Mouse (Mus musculus) T-helper 1 cell (primary cell): ENCODE results near the gene Utrn.

ENCODE experiments used
- in situ Hi-C: fragments of 300-600 bp; cut with MboI, MseI; formaldehyde crosslinking; loops from one replicate; pipeline ENCODE4 v1.15.1; 2025; ENCODE audit warnings: high pct_unique_total_duplicates

Utrn gene

DNA sequence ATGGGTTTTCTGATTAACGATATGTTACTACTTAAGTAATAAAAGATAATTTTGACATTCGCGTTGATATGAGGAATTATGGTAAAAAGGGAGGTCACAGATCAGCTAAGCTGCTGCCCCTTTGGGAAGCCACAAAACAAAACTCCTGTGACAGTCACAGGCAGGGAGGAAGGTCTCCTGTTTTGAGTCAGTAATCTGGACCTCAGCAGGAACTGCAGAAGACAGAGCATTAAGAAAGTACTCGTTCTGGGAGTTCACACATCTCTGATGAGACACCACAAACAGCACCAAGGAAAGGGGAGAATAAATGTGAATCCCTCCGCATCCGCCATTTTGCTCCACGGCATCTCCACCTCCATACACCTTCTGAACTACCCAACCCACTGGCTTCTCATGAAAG, 259.3 kb downstream of the Utrn start:
- in situ Hi-C loops, result loop anchor here (25.0 kb wide), 1 partner anchor 598 kb away; no protein-coding TSS in a partner anchor

DNA sequence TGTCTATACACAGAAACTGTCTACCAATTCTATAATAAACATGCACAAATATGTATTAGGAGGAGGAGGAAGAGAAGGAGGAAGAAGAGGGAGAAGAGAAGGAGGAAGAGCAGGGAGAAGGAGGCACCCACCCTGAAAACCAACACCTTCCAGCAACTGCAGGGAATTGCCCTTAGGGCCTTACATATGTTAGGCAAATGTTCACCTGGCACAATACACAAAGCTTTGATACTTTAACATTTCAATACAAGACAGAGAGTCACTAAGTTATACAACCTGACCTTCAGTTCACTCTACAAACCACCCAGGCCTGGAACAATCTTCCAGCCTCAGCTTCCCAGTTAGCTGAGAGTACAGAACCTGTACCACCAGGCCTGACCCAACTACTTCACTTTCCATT, 260.5 kb downstream of the Utrn start:
- in situ Hi-C loops, result loop anchor here (25.0 kb wide), 1 partner anchor 596 kb away; no protein-coding TSS in a partner anchor

DNA sequence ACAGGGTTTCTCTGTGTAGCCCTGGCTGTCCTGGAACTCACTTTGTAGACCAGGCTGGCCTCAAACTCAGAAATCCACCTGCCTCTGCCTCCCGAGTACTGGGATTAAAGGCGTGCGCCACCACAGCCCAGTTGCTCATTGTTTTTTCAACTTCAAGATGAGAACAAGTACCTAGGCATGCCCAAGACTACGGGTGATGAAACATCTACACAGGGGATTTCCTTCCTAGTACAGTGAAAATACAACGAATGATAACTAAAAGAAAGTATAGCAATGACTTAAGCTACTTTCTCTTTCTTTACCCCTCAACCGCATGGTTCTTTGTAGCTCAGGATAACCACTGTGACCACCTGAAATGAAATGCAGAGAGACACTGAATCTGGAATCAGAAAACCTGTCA, 262.0 kb downstream of the Utrn start:
- in situ Hi-C loops, result loop anchor here (25.0 kb wide), 1 partner anchor 595 kb away; no protein-coding TSS in a partner anchor

DNA sequence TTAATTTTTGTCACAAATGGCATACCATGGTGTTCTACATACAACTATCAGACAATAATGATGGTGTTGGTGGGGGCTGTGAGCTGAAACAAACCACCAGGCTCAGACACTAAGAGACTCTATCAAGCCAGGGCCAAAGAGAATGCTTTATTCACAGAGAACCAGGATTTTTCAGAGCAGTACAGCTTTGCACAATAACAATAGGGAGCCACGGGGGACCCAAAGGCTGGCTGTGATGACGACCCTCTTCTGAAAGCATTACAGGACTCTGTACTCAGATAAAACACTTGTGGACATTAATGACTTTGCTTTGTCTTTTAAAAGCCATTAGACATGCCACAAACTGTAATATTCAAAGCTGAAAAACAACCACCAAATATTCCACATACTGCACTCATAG, 273.8 kb downstream of the Utrn start:
- in situ Hi-C loops, result loop anchor here (10.0 kb wide), 1 partner anchor 1141 kb away; no protein-coding TSS in a partner anchor

DNA sequence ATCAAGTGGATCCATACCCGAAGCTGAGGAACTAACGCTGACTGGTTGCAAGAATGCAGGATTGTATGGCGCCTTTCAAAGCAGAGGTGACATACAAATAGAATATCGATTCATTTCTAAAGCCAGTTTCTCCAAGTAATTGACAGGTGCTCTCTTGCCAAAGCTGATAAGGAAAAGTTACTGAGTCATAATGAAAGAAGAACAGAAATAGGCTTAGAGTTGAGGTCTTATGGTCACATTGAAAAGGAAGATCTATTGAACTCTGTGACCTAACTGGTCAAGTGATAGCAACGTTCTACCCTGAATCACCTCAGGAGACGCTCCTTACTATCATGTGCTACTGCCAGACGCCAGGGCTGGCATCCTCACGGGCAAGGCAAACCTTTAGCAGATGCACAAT, 274.2 kb downstream of the Utrn start:
- in situ Hi-C loops, result loop anchor here (10.0 kb wide), 1 partner anchor 1140 kb away; no protein-coding TSS in a partner anchor

DNA sequence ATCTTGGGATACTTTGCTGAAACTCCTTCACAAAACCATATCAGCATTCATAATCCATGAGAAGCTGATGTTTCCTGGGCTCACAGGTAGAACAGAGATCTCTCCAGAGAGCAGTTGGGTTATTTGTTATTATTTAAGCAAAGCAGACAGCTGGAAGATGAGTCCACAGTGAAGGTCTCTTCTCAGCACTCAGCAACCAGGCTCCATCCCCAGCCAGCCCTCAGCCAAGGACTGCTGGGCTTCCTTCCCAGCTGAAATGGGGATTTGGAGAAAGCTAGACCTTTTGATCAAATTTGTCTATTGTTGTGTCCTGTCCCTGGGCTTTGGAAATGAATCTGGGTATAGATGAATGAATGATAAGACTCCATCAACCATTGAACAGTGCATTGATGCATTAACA, 276.1 kb downstream of the Utrn start:
- in situ Hi-C loops, result loop anchor here (10.0 kb wide), 1 partner anchor 1138 kb away; no protein-coding TSS in a partner anchor

DNA sequence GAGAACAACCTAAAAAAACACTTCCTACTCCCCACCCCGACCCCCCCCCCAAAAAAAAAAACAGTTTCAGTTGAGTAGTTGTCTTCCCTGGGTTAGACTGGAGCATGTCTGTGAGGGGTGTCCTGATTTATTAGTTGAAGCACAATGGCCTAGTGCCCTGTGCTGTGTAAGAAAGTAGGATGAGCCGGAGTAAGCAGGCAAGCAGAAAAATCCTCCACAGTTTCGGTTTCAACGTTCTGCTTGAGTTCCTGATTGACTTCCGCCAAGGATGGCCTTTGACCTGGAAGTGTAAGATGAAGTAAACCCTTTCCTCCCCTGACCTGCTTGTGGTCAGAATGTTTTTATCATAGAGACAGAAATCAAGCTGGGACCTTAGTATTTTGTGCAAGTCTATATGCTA, 277.2 kb downstream of the Utrn start:
- in situ Hi-C loops, result loop anchor here (10.0 kb wide), 1 partner anchor 1137 kb away; no protein-coding TSS in a partner anchor

GRCm38 (mm10) chr10:12588051-12588450, 281.1 kb downstream of the Utrn start:
- in situ Hi-C loops, result no loop called here

- in situ Hi-C loops, result no loop called here
Measured at GRCm38 (mm10) chr10:12587318-12587717, 281.8 kb downstream of the Utrn start.

DNA sequence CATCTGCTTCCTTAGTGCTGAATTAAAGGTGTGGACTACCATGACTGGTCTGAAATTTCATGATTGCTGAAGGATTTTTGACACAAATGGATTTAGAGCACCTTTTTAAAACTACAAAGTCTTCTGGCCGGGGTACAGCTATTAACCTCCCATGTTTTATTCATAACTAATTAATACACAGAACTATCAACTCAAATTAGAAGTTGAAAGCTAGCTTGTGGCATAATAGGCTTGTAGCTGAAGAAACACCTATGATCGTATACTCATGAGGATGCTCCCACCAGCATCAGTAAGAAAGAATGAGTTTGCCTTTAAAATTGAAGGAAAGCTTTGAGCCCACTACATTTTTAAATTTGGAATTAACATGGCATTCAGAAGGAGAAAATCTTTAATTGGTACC, 282.3 kb downstream of the Utrn start:
- in situ Hi-C loops, result no loop called here

GRCm38 (mm10) chr10:12586200-12586599, 283.0 kb downstream of the Utrn start:
- in situ Hi-C loops, result no loop called here

DNA sequence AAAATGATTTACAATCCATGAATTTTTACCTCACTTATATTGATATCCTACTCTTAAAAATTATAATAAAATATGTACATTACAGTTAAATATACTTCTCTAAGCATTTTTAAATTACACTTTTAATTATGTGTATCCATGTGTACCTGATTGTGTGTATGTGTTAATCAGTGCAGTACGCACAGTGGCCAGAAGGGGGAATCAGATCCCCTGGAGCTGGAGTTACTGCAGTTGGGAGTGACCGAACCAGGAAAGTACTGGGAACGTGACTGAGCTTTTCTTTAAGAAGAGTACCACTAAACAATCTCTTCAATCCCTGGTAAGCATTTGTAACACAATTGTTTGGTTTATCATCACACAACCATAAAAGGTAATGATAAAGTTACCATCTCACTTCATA, 285.7 kb downstream of the Utrn start:
- in situ Hi-C loops, result no loop called here

DNA sequence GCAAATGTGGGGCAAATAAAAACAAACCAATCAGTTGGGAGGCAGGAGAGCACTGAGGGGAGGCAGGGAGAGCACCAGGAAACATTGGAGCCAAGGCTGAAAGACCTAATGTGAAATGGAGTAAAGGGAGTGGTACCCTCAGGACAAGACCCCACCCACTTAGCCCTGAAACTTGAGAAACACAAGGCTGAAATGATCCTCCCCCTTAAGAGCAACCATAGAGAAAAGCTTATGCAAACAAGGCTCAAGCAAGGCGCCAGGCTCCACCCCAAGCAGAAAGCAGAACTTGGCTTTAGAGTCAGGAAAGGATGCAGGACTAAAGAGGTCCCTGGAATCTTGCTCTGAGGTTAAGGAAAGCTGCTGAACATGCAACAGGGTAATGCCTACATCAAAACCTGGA, 290.1 kb downstream of the Utrn start:
- in situ Hi-C loops, result no loop called here

DNA sequence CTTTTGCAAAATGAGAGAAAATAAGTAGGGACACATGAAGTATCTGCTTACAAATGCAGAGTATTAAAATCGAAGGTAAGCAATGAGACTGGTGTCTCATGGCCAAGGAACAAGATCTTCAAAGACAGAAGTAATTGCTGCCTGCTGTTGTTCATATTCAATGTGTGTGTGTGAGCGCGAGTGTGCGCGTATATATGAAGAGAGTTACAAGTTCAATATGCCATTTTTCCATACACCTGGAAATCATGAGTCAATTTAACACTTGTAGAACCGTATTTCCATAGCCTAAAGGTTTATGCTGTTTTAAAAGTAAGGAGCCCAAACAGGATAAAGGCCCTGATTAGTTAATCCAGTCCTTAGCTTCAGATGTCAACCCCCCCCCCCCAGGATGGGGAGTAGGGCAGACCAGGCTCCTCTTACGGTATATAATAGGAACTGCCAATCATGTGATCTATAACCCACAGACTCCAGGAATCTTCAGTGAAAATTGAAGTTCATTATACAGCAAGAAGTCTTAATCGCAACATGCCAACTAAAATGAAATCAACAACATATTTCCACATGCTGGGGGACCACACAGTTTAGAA, 293.2 kb downstream of the Utrn start:
- in situ Hi-C loops, result no loop called here

DNA sequence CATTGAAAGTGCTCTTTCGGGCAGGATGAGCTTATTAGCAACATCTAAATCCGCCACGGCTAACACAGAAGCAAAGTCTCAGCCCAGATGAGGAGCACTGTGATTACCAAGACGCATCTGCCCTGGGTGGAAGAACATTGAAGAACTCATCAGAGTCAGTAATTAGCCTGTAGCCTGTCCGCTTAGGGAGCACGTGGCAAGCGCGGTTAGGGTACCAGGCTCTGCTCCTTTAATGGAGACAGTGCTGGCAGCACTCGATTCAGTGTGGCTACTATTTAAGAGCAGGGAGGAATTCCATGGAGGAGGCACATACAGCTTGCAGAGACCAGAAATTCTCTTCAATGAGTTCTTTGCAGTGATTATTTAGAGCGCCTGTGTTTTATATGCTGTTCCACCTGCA, 294.4 kb downstream of the Utrn start:
- in situ Hi-C loops, result no loop called here

GRCm38 (mm10) chr10:12573601-12574000, 295.6 kb downstream of the Utrn start:
- in situ Hi-C loops, result no loop called here

- in situ Hi-C loops, result no loop called here
Measured at GRCm38 (mm10) chr10:12572759-12573158, 296.4 kb downstream of the Utrn start.

- in situ Hi-C loops, result no loop called here
Measured at GRCm38 (mm10) chr10:12564425-12564824, 304.7 kb downstream of the Utrn start.

GRCm38 (mm10) chr10:12558810-12559209, 310.4 kb downstream of the Utrn start:
- in situ Hi-C loops, result no loop called here

DNA sequence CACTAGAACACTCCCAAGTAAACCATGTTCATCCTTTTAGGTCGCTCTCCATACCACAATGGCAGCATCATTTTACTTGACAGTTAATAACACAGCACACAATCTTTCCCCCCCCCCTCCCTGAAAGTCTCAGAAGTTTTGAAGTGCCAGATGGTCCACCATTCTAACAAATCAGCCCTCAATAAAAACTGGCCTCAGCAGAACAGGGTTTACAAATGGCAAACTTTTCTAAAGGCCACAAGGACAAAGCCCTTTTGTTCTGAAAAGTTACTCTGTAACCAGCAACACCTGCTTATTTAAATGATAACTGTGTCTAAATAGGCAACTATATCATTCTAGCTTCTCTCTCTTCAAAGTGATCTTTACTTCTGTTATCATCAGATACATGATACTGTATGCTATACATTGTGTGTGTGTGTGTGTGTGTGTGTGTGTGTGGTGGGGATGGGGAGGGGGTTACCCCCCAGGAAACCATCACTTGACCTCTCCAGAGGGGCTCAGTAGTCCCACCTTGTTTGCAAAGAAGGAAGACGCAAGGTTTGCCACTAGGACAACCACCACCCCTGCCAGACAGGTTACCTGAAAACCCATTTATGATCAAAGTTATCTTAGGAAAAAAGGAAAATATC, 315.0 kb downstream of the Utrn start:
- in situ Hi-C loops, result no loop called here

GRCm38 (mm10) chr10:12552890-12553278, 316.3 kb downstream of the Utrn start:
- in situ Hi-C loops, result no loop called here

DNA sequence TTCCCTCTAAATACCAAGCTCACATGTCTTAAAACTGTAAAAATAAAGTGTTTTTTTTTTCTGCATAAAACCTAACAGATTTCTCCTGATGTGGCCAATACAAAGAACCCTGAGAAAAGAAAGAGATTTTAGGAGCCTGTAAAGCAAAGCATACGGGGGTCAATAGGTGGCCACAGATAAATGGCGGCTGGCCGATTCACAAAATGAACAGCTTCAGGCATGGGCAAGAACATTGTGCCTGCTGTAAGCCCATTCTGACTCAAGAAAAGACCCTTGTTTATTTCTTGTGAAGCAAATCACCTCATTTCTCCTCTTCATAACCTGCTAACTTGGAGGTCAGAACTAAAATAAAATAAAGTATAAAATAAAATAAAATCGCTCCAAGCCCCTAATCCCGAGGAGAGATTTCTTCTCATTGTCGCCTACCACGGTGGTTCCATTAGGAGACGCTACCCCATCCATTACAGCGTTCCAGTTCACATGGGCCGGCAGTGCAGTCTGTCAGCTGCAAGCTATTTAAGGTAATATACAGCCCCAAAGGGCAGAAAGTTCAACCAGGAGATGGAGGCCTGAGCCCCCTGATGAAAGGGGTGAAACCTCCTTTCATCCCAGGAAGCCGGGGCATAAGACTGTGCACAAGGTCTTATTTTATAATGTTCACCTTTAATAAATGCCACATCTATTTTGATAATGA, 316.8 kb downstream of the Utrn start:
- in situ Hi-C loops, result no loop called here

DNA sequence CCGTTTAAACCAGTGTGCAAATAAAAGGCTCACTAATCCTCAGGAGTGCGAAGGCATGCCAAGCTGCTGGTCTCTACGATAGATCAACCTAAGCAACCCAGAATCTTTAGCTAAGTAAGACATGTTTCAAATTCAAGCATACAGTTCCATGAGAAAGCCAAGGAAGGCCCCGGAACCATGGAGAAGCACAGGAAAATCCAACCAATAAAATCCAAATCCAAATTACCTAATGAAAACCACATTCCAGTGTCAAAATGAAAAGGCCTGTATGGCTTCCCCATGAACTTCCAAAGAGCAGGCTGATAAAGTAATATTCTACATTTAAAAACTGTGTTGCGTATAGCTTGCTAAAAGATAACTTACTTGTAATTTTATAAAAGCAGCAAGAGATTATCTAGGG, 317.4 kb downstream of the Utrn start:
- in situ Hi-C loops, result no loop called here
